Mouse (Mus musculus): ENCODE measurements at regions not wholly inside any gene's neighbourhood (a gene's known extent, or its start where the extent isn't known, plus 50 kb on each side); places are given as distances from the start of the nearest gene placed in this dataset.

GRCm38 (mm10) chr13:47585158-47585557, 462.7 kb downstream of the Rnf144b start:
- DNase-seq = no peak

- no peak for DNase-seq
Measured at GRCm38 (mm10) chr13:47602646-47603045, 480.2 kb downstream of the Rnf144b start.

- DNase-seq = no peak
Measured at GRCm38 (mm10) chr13:47611439-47611838, 489.0 kb downstream of the Rnf144b start.

- DNase-seq = no peak
Measured at GRCm38 (mm10) chr13:47636511-47637103, 514.2 kb downstream of the Rnf144b start.

- DNase-seq = no peak
Measured at GRCm38 (mm10) chr13:47642341-47642740, 519.9 kb downstream of the Rnf144b start.

GRCm38 (mm10) chr13:47645081-47645480, 522.6 kb downstream of the Rnf144b start:
- no peak for DNase-seq

GRCm38 (mm10) chr13:47647693-47648092, 525.2 kb downstream of the Rnf144b start:
- DNase-seq = no peak

GRCm38 (mm10) chr13:47650093-47650492, 527.6 kb downstream of the Rnf144b start:
- DNase-seq = no peak

- DNase-seq = peak; percentile 7
Measured at GRCm38 (mm10) chr13:47666470-47666869, 544.0 kb downstream of the Rnf144b start.

GRCm38 (mm10) chr13:47666956-47667701, 544.7 kb downstream of the Rnf144b start:
- peak; percentile 67 for DNase-seq

GRCm38 (mm10) chr13:47688131-47688530, 565.7 kb downstream of the Rnf144b start:
- DNase-seq = no peak

- DNase-seq = no peak
Measured at GRCm38 (mm10) chr13:47693815-47694214, 567.2 kb upstream of the Id4 start.

- no peak for DNase-seq
Measured at GRCm38 (mm10) chr13:47695877-47696276, 565.2 kb upstream of the Id4 start.

GRCm38 (mm10) chr13:47700556-47700955, 560.5 kb upstream of the Id4 start:
- DNase-seq = no peak

- no peak for DNase-seq
Measured at GRCm38 (mm10) chr13:47707961-47708609, 552.9 kb upstream of the Id4 start.

- DNase-seq = no peak
Measured at GRCm38 (mm10) chr13:47709323-47709722, 551.7 kb upstream of the Id4 start.

GRCm38 (mm10) chr13:47712507-47712906, 548.5 kb upstream of the Id4 start:
- DNase-seq = no peak

- DNase-seq = peak; percentile 15
Measured at GRCm38 (mm10) chr13:47716265-47716664, 544.8 kb upstream of the Id4 start.

GRCm38 (mm10) chr13:47720645-47721044, 540.4 kb upstream of the Id4 start:
- DNase-seq = no peak

- no peak for DNase-seq
Measured at GRCm38 (mm10) chr13:47734415-47734814, 526.6 kb upstream of the Id4 start.

- no peak for DNase-seq
Measured at GRCm38 (mm10) chr13:47735426-47736063, 525.5 kb upstream of the Id4 start.

GRCm38 (mm10) chr13:47748906-47749305, 512.1 kb upstream of the Id4 start:
- DNase-seq = no peak

GRCm38 (mm10) chr13:47751033-47751432, 510.0 kb upstream of the Id4 start:
- no peak for DNase-seq

Data from gastrocnemius, postnatal 25 days (tissue).